Mouse (Mus musculus) layer of hippocampus, adult 18-20 months (tissue): ENCODE measurements at regions not wholly inside any gene's neighbourhood (a gene's known extent, or its start where the extent isn't known, plus 50 kb on each side); places are given as distances from the start of the nearest gene placed in this dataset.
A peak's percentile ranks its signal among the peaks of the same experiment; 100 is the strongest.

Experiments used
- DNase-seq, 2 experiments: peaks; one replicate each; pipeline ENCODE4 v3.0.0; 2022; ENCODE audit warnings: low spot score in 2 of 2

GRCm38 (mm10) chr10:105704472-105705235 lies 130.4 kb upstream of the Tmtc2 start:
- DNase-seq = no peak

GRCm38 (mm10) chr10:105693131-105693530 lies 118.9 kb upstream of the Tmtc2 start:
- DNase-seq = no peak

- DNase-seq = peak; percentile 25 to 44
These were observed 115.1 kb upstream of the Tmtc2 start for GRCm38 (mm10) chr10:105689388-105689787.

GRCm38 (mm10) chr10:105688879-105689278 lies 114.6 kb upstream of the Tmtc2 start:
- DNase-seq = no peak

- DNase-seq = no peak
These were observed 112.6 kb upstream of the Tmtc2 start for GRCm38 (mm10) chr10:105686876-105687275.

- no peak for DNase-seq
These were observed 105.3 kb upstream of the Tmtc2 start for GRCm38 (mm10) chr10:105679598-105679997.

GRCm38 (mm10) chr10:105666959-105667358 lies 92.7 kb upstream of the Tmtc2 start:
- no peak for DNase-seq

- no peak for DNase-seq
These were observed 86.5 kb upstream of the Tmtc2 start for GRCm38 (mm10) chr10:105660761-105661160.

GRCm38 (mm10) chr10:105656788-105657187 lies 82.5 kb upstream of the Tmtc2 start:
- DNase-seq = no peak

GRCm38 (mm10) chr10:105652475-105652874 lies 78.2 kb upstream of the Tmtc2 start:
- no peak for DNase-seq

- DNase-seq = peak in 1 of 2 experiments; percentile 34
These were observed 64.8 kb upstream of the Tmtc2 start for GRCm38 (mm10) chr10:105639011-105639451.

GRCm38 (mm10) chr10:105638500-105638899 lies 64.2 kb upstream of the Tmtc2 start:
- DNase-seq = peak in 1 of 2 experiments; percentile 4

- DNase-seq = no peak
These were observed 52.6 kb upstream of the Tmtc2 start for GRCm38 (mm10) chr10:105626842-105627241.

- DNase-seq = no peak
These were observed 51.2 kb upstream of the Tmtc2 start for GRCm38 (mm10) chr10:105625324-105625950.
